Mouse (Mus musculus): ENCODE measurements around the gene Gm49345. TPM values are rescaled to one million over a fixed set of nuclear protein-coding genes. Genes with fewer than 3 reads are reported as not detected.

Gene Gm49345
- polyA plus RNA-seq, 1 experiment from 2014 or later: 0.18 TPM

GRCm38 (mm10) chr13:67545941-67546340 lies 91.6 kb downstream of the Gm49345 start:
- Histone ChIP-seq H3K27ac (no peak overlapping the region), H3K9me3 (replicated peaks) (no peaks in the 10 kb centered on the region), H3K4me3 (no peak overlapping the region), H3K4me1 (no peaks in the 10 kb centered on the region), H3K27me3 (ENCODE audit: low read depth, poor library complexity, severe bottlenecking) (no peaks in the 10 kb centered on the region), H3K36me3 (peaks cover 63% of the 10 kb centered on the region)
- 77% methylated on average over 1 of the region's 1 CpGs for WGBS
- no peak for DNase-seq (ENCODE audit: low spot score)

Other genes with a start within 250 kb of the Gm49345 start
- gene Zfp429, start 237.9 kb downstream of the Gm49345 start, polyA plus RNA-seq (2016; fragmentation: Nextera tagmentation; extraction: Ambion mirVana): 2.7 and 6.0 TPM in 2 replicates
- gene Zfp459, start 216.4 kb downstream of the Gm49345 start, polyA plus RNA-seq (2016; fragmentation: Nextera tagmentation; extraction: Ambion mirVana): 1.2 TPM in 2 replicates
- gene Zfp874a, start 186.1 kb downstream of the Gm49345 start, polyA plus RNA-seq (2016; fragmentation: Nextera tagmentation; extraction: Ambion mirVana): 6.8 and 10.1 TPM in 2 replicates
- 1.5 and 2.5 TPM in 2 replicates for gene Zfp874b, start 153.5 kb downstream of the Gm49345 start, polyA plus RNA-seq (2016; fragmentation: Nextera tagmentation; extraction: Ambion mirVana)
- gene Zfp58, start 137.2 kb downstream of the Gm49345 start, polyA plus RNA-seq (2016; fragmentation: Nextera tagmentation; extraction: Ambion mirVana): 14.2 and 18.5 TPM in 2 replicates
- gene Gm26965, start 111.6 kb downstream of the Gm49345 start, polyA plus RNA-seq (2016; fragmentation: Nextera tagmentation; extraction: Ambion mirVana): not detected in 2 replicates
- 18.0 and 22.3 TPM in 2 replicates for gene Zfp87, start 111.6 kb downstream of the Gm49345 start, polyA plus RNA-seq (2016; fragmentation: Nextera tagmentation; extraction: Ambion mirVana)
- gene Zfp748, start 83.9 kb downstream of the Gm49345 start, polyA plus RNA-seq (2016; fragmentation: Nextera tagmentation; extraction: Ambion mirVana): 16.4 and 18.5 TPM in 2 replicates
- 2.6 and 3.6 TPM in 2 replicates for gene Zfp729b, start 28.1 kb downstream of the Gm49345 start, polyA plus RNA-seq (2016; fragmentation: Nextera tagmentation; extraction: Ambion mirVana)
- 2.0 and 2.5 TPM in 2 replicates for gene Zfp729a, start within 50 bp of the Gm49345 start, polyA plus RNA-seq (2016; fragmentation: Nextera tagmentation; extraction: Ambion mirVana)
- 9.9 and 12.1 TPM in 2 replicates for gene Zfp738, start 49.3 kb upstream of the Gm49345 start, polyA plus RNA-seq (2016; fragmentation: Nextera tagmentation; extraction: Ambion mirVana)
- 6.2 and 8.9 TPM in 2 replicates for gene Zfp65, start 91.4 kb upstream of the Gm49345 start, polyA plus RNA-seq (2016; fragmentation: Nextera tagmentation; extraction: Ambion mirVana)
- 4.3 and 4.7 TPM in 2 replicates for gene Zfp85, start 117.5 kb upstream of the Gm49345 start, polyA plus RNA-seq (2016; fragmentation: Nextera tagmentation; extraction: Ambion mirVana)
- 2.9 and 3.6 TPM in 2 replicates for gene Zfp493, start 141.9 kb upstream of the Gm49345 start, polyA plus RNA-seq (2016; fragmentation: Nextera tagmentation; extraction: Ambion mirVana)
- gene Zfp273, start 176.0 kb upstream of the Gm49345 start, polyA plus RNA-seq (2016; fragmentation: Nextera tagmentation; extraction: Ambion mirVana): 5.3 and 7.1 TPM in 2 replicates
- 2.0 and 3.7 TPM in 2 replicates for gene Gm10037, start 193.3 kb upstream of the Gm49345 start, polyA plus RNA-seq (2016; fragmentation: Nextera tagmentation; extraction: Ambion mirVana)
- not detected in 2 replicates for gene BC048507, start 225.6 kb upstream of the Gm49345 start, polyA plus RNA-seq (2016; fragmentation: Nextera tagmentation; extraction: Ambion mirVana)

Data from limb, embryonic 10.5 days (tissue).